In the genomic region with DNA sequence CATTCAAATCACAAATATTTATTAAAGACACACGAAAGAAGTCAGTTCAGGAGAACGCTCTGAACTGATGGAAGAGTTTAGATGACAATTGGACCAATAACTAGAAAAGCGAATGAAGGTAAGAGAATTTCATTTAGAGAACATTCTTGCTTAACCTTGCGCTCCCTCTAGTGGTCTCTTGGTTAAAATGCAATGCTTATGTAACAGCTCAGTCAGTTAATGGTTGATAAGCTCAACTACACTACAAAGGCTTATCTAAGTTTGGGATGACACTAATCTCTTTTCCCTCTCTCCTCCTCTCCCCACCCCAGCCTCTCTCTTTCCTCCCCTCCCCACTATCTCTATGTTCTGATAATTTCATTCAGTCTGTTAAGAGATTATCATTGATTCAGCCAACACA, we compare ENCODE assay signal across 8 mouse cellular contexts. TPM values are rescaled to one million over a fixed set of nuclear protein-coding genes. Genes with fewer than 3 reads are reported as not detected.
DNase-seq lines count a peak whose midpoint lies in the region; ATAC-seq and TF ChIP-seq lines count a peak whose summit lies in the region.

No protein-coding gene starts in this region.

- no peak for TF ChIP-seq POLR2A in limb, embryonic 14.5 days (IDR thresholded peaks at IDR 0.05; ENCODE audit: borderline replicate concordance, extremely low read depth, insufficient read depth, insufficient read length)

- no peak overlapping the region for H3K27ac ChIP-seq in forebrain, embryonic 14.5 days (ENCODE audit: low read depth, low read length)
- H3K27ac ChIP-seq in forebrain, embryonic 11.5 days (ENCODE audit: low read depth, low read length), result no peak overlapping the region
- H3K27ac ChIP-seq in limb, embryonic 14.5 days (replicated peaks; ENCODE audit: low read depth, low read length), result no peak overlapping the region
- no peak overlapping the region for H3K27ac ChIP-seq in limb, embryonic 10.5 days

- no peak overlapping the region for H3K4me3 ChIP-seq in forebrain, embryonic 14.5 days (ENCODE audit: low read depth, low read length)
- no peak overlapping the region for H3K4me3 ChIP-seq in forebrain, embryonic 11.5 days (ENCODE audit: low read depth, low read length)
- no peak overlapping the region for H3K4me3 ChIP-seq in limb, embryonic 14.5 days (replicated peaks; ENCODE audit: low read length)
- no peak overlapping the region for H3K4me3 ChIP-seq in limb, embryonic 10.5 days

- DNase-seq in forebrain, embryonic 14.5 days (ENCODE audit: low spot score), result peak; percentile 79
- no peak for DNase-seq in forebrain, embryonic 11.5 days (ENCODE audit: low spot score)
- DNase-seq in limb, embryonic 14.5 days (ENCODE audit: low spot score), result peak; percentile 76
- DNase-seq in limb, embryonic 10.5 days (ENCODE audit: low spot score), result no peak
- DNase-seq in ZHBTc4 (ENCODE audit: low read depth, low spot score), result peak; percentile 54
- peak; percentile 32 to 54 for DNase-seq in kidney, postnatal 36 days
- DNase-seq in skeletal muscle tissue, adult 2 months (ENCODE audit: low read depth, low spot score), result peak; percentile 25
- DNase-seq in urinary bladder, postnatal 4 days (ENCODE audit: low spot score in 2 of 2), result no peak

- no peak overlapping the region for H3K4me2 ChIP-seq in forebrain, embryonic 14.5 days (ENCODE audit: low read length)
- H3K4me2 ChIP-seq in forebrain, embryonic 11.5 days (ENCODE audit: low read depth, low read length, severe bottlenecking), result no peak overlapping the region
- H3K4me2 ChIP-seq in limb, embryonic 14.5 days (replicated peaks; ENCODE audit: low read depth, low read length, severe bottlenecking), result no peak overlapping the region

- WGBS in forebrain, embryonic 14.5 days, result 30% methylated on average over 4 of the region's 4 CpGs
- 35% methylated on average over 4 of the region's 4 CpGs for WGBS in forebrain, embryonic 11.5 days
- WGBS in limb, embryonic 14.5 days, result 30% methylated on average over 4 of the region's 4 CpGs
- 33% methylated on average over 4 of the region's 4 CpGs for WGBS in limb, embryonic 10.5 days

- H3K4me1 ChIP-seq in forebrain, embryonic 14.5 days (ENCODE audit: control insufficient read depth, insufficient read depth, low read length), result no peaks in the 10 kb centered on the region
- H3K4me1 ChIP-seq in forebrain, embryonic 11.5 days (replicated peaks; ENCODE audit: control insufficient read depth, insufficient read depth, low read length), result no peaks in the 10 kb centered on the region
- no peaks in the 10 kb centered on the region for H3K4me1 ChIP-seq in limb, embryonic 14.5 days (ENCODE audit: control insufficient read depth, insufficient read depth, low read length)
- no peaks in the 10 kb centered on the region for H3K4me1 ChIP-seq in limb, embryonic 10.5 days

- no peaks in the 10 kb centered on the region for H3K36me3 ChIP-seq in forebrain, embryonic 14.5 days (ENCODE audit: control insufficient read depth, insufficient read depth, low read length)
- H3K36me3 ChIP-seq in forebrain, embryonic 11.5 days (ENCODE audit: control insufficient read depth, insufficient read depth, low read length), result no peaks in the 10 kb centered on the region
- no peaks in the 10 kb centered on the region for H3K36me3 ChIP-seq in limb, embryonic 14.5 days (ENCODE audit: control insufficient read depth, insufficient read depth, low read length)
- H3K36me3 ChIP-seq in limb, embryonic 10.5 days, result no peaks in the 10 kb centered on the region

- no peaks in the 10 kb centered on the region for H3K27me3 ChIP-seq in forebrain, embryonic 14.5 days (replicated peaks; ENCODE audit: control insufficient read depth, insufficient read depth, low read length)
- no peaks in the 10 kb centered on the region; the same call in 1 of the 2 replicates for H3K27me3 ChIP-seq in forebrain, embryonic 11.5 days (ENCODE audit: control insufficient read depth, insufficient read depth, low read length)
- H3K27me3 ChIP-seq in limb, embryonic 14.5 days (ENCODE audit: control insufficient read depth, insufficient read depth, low read length), result no peaks in the 10 kb centered on the region
- peaks cover 70% of the 10 kb centered on the region for H3K27me3 ChIP-seq in limb, embryonic 10.5 days (ENCODE audit: low read depth, poor library complexity, severe bottlenecking)

- H3K9me3 ChIP-seq in forebrain, embryonic 14.5 days (replicated peaks; ENCODE audit: control insufficient read depth, low read length), result no peaks in the 10 kb centered on the region
- H3K9me3 ChIP-seq in forebrain, embryonic 11.5 days (ENCODE audit: control insufficient read depth, low read length), result no peaks in the 10 kb centered on the region
- no peaks in the 10 kb centered on the region for H3K9me3 ChIP-seq in limb, embryonic 14.5 days (ENCODE audit: control insufficient read depth, low read length)
- no peaks in the 10 kb centered on the region for H3K9me3 ChIP-seq in limb, embryonic 10.5 days (replicated peaks)

- ATAC-seq in forebrain, embryonic 14.5 days, result no peak
- no peak for ATAC-seq in forebrain, embryonic 11.5 days (replicated peaks; ENCODE audit: low FRiP score)
- no peak for ATAC-seq in limb, embryonic 14.5 days (ENCODE audit: low FRiP score, low read depth)

- no peak overlapping the region for H3K9ac ChIP-seq in forebrain, embryonic 14.5 days (ENCODE audit: low read length)
- no peak overlapping the region for H3K9ac ChIP-seq in forebrain, embryonic 11.5 days (ENCODE audit: low read length)
- no peak overlapping the region for H3K9ac ChIP-seq in limb, embryonic 14.5 days (ENCODE audit: low read depth, low read length, severe bottlenecking)

RNA-seq across cellular contexts. Expression of a gene that starts 26.2 kb away (rescaled TPM):
- polyA plus RNA-seq in forebrain, embryonic 14.5 days (2014; fragmentation: Nextera tagmentation; extraction: Ambion mirVana), result 3.1 and 3.5 TPM in 2 replicates
- 2.6 and 3.6 TPM in 2 replicates for polyA plus RNA-seq in forebrain, embryonic 11.5 days (2014; fragmentation: Nextera tagmentation; extraction: Ambion mirVana)
- polyA plus RNA-seq in limb, embryonic 14.5 days (2012; rRNA removed), result 13.5 and 16.1 TPM in 2 replicates
- 2.7 and 5.0 TPM in 2 replicates for polyA plus RNA-seq in limb, embryonic 14.5 days (2014; fragmentation: Nextera tagmentation; extraction: Ambion mirVana)
- 9.7 and 13.1 TPM in 2 replicates for polyA plus RNA-seq in limb, embryonic 10.5 days (2016; fragmentation: Nextera tagmentation; extraction: Ambion mirVana)

Comparison
In these comparisons a context has a peak if more than half of its experiments do, and no peak if none do; other contexts are left out.
1. DNase-seq: peak in forebrain, embryonic 14.5 days (single experiment), limb, embryonic 14.5 days (single experiment), ZHBTc4 (single experiment), kidney, postnatal 36 days (2 of 2) and skeletal muscle tissue, adult 2 months (single experiment); none in forebrain, embryonic 11.5 days (single experiment), limb, embryonic 10.5 days (single experiment) and urinary bladder, postnatal 4 days (0 of 2).